Mouse (Mus musculus) layer of hippocampus, adult 9-11 months (tissue): Measurements from ENCODE around the gene Fis1.
"Not testable (repeated sequence)": the region's sequence is repeated elsewhere in the genome, so short reads cannot be mapped to it uniquely, and the experiment has no call there.

ENCODE experiments used
- DNase-seq: peaks from one replicate; pipeline ENCODE4 v3.0.0; 2022

The Fis1 gene

GRCm38 (mm10) chr5:136940845-136941560 lies 12.1 kb upstream of the Fis1 start:
- DNase-seq = no peak

GRCm38 (mm10) chr5:136942781-136943180 lies 10.3 kb upstream of the Fis1 start:
- DNase-seq = no peak

- no peak for DNase-seq
These were observed 9.7 kb upstream of the Fis1 start for GRCm38 (mm10) chr5:136943382-136943781.

- DNase-seq = no peak
These were observed 8.0 kb upstream of the Fis1 start for GRCm38 (mm10) chr5:136945084-136945483.

- no peak for DNase-seq
These were observed 5.2 kb upstream of the Fis1 start for GRCm38 (mm10) chr5:136947874-136948273.

- not testable (repeated sequence) for DNase-seq
These were observed 3.3 kb upstream of the Fis1 start for GRCm38 (mm10) chr5:136949551-136950336.

GRCm38 (mm10) chr5:136950521-136950920 lies 2.6 kb upstream of the Fis1 start:
- DNase-seq = no peak

GRCm38 (mm10) chr5:136952153-136952552 lies 922 bp upstream of the Fis1 start:
- DNase-seq = no peak

GRCm38 (mm10) chr5:136953440-136953951 lies 421 bp downstream of the Fis1 start:
- peak; percentile 63 for DNase-seq

GRCm38 (mm10) chr5:136955622-136956021 lies 2.5 kb downstream of the Fis1 start:
- no peak for DNase-seq

GRCm38 (mm10) chr5:136957250-136957649 lies 4.2 kb downstream of the Fis1 start:
- DNase-seq = no peak

- no peak for DNase-seq
These were observed 6.0 kb downstream of the Fis1 start for GRCm38 (mm10) chr5:136958991-136959605.

- no peak for DNase-seq
These were observed 7.0 kb downstream of the Fis1 start for GRCm38 (mm10) chr5:136960053-136960452.

GRCm38 (mm10) chr5:136961334-136961982 lies 8.4 kb downstream of the Fis1 start:
- DNase-seq = no peak

- DNase-seq = peak; percentile 93
These were observed 8.9 kb downstream of the Fis1 start for GRCm38 (mm10) chr5:136961983-136962461.

GRCm38 (mm10) chr5:136962501-136962900 lies 9.4 kb downstream of the Fis1 start:
- DNase-seq = peak; percentile 80

GRCm38 (mm10) chr5:136962966-136963540 lies 10.0 kb downstream of the Fis1 start:
- no peak for DNase-seq

- DNase-seq = no peak
These were observed 12.1 kb downstream of the Fis1 start for GRCm38 (mm10) chr5:136965210-136965609.

- no peak for DNase-seq
These were observed 12.6 kb downstream of the Fis1 start for GRCm38 (mm10) chr5:136965686-136966085.

GRCm38 (mm10) chr5:136966331-136966730 lies 13.3 kb downstream of the Fis1 start, which contains the start of gene Cldn15:
Cldn15 (plus strand) TSS chr5:136966616.
- no peak for DNase-seq

- no peak for DNase-seq
These were observed 13.9 kb downstream of the Fis1 start for GRCm38 (mm10) chr5:136966861-136967455.

- no peak for DNase-seq
These were observed 14.5 kb downstream of the Fis1 start for GRCm38 (mm10) chr5:136967592-136967991.
